Mouse (Mus musculus) erythroblast, embryonic 14.5 days (primary cell): Measurements from ENCODE around the gene Pygl.

Experiments used
- GATA1 ChIP-seq: IDR thresholded peaks from 2 replicates; pipeline ENCODE4 v1.6.1; 2012; ENCODE audit warnings: low read length, inconsistent platforms, mixed read lengths
- TAL1 ChIP-seq: IDR thresholded peaks from 3 replicates; pipeline ENCODE4 v1.6.1; 2012; ENCODE audit warnings: low read length, inconsistent platforms, mixed read lengths

DNA sequence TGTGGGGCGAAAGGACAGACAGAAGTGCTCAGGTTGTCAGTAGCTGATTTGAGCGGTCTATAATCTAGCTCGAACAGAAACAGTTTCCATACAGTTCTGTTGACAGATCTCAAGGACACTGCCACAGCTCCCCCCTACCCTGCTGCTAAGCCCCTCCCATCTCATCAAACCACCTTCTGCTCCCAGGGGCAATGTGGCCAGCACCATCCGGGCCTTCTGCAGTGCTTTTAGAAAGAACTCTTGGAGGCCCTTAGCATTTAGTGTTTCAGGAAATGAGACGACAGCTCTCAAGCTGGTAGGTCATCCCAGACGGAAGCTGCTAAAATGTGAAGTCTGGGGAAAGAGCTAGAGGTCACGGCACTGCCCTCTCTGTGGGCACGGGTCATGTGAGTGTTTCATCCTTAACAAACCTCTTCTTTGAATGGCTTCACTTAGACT is 35.2 kb upstream of the Pygl start:
- TF ChIP-seq TAL1 (no peak), GATA1 (no peak)
